8 mouse cellular contexts compared by ENCODE assay signal in genomic region chr14:21499011-21499581, GRCm38 (mm10). TPM values are rescaled to one million over a fixed set of nuclear protein-coding genes. Genes with fewer than 3 reads are reported as not detected.
A peak's percentile ranks its signal among the peaks of the same experiment; 100 is the strongest.
DNase-seq lines count a peak whose midpoint lies in the region; ATAC-seq and TF ChIP-seq lines count a peak whose summit lies in the region.

No protein-coding gene starts in this region.

- 2% methylated on average over 33 of the region's 33 CpGs for WGBS in spleen, adult 2 months
- WGBS in heart, postnatal 0 days: under 1% methylated on average over 33 of the region's 33 CpGs
- under 1% methylated on average over 33 of the region's 33 CpGs for WGBS in lung, embryonic 15.5 days

- no peak for ATAC-seq in heart, postnatal 0 days (ENCODE audit: insufficient read depth, low read depth)
- ATAC-seq in lung, embryonic 15.5 days (ENCODE audit: borderline replicate concordance, extremely low read depth, low FRiP score, low TSS enrichment): no peak
- ATAC-seq in activated CD4-positive, CD25-positive, alpha-beta regulatory T cell, adult 4 months: no peak

- no peak for TF ChIP-seq CTCF in spleen, adult 2 months (IDR thresholded peaks at IDR 0.05; ENCODE audit: extremely low read depth, insufficient read depth, insufficient read length, insufficient replicate concordance)
- no peak; the same call in 1 of the 2 replicates for TF ChIP-seq CTCF in heart, postnatal 0 days (IDR thresholded peaks at IDR 0.05; ENCODE audit: low read depth)

- H3K27me3 ChIP-seq in spleen, adult 2 months (ENCODE audit: control insufficient read depth, insufficient read depth, low read length): peaks cover 4% of the 10 kb centered on the region; the same call in 1 of the 2 replicates
- H3K27me3 ChIP-seq in heart, postnatal 0 days (ENCODE audit: control insufficient read depth, insufficient read depth, low read length): no peaks in the 10 kb centered on the region
- 0 out of 2 replicates have a peak, but pooled peaks cover 2% of the 10 kb centered on the region for H3K27me3 ChIP-seq in lung, embryonic 15.5 days

- peaks cover 3% of the 10 kb centered on the region; the same call in 1 of the 2 replicates for H3K4me1 ChIP-seq in spleen, adult 2 months (ENCODE audit: control insufficient read depth, insufficient read depth, insufficient read length)
- peaks cover 20% of the 10 kb centered on the region; the same call in 1 of the 2 replicates for H3K4me1 ChIP-seq in heart, postnatal 0 days (ENCODE audit: control insufficient read depth, insufficient read depth)
- peaks cover 21% of the 10 kb centered on the region for H3K4me1 ChIP-seq in lung, embryonic 15.5 days

- H3K36me3 ChIP-seq in spleen, adult 2 months (ENCODE audit: control insufficient read depth, insufficient read depth, low read length): no peaks in the 10 kb centered on the region
- H3K36me3 ChIP-seq in heart, postnatal 0 days (replicated peaks; ENCODE audit: control insufficient read depth, insufficient read depth, low read length): no peaks in the 10 kb centered on the region
- H3K36me3 ChIP-seq in lung, embryonic 15.5 days: no peaks in the 10 kb centered on the region

- TF ChIP-seq POLR2A in spleen, adult 2 months (IDR thresholded peaks at IDR 0.05; ENCODE audit: low read depth, low read length): no peak

- DNase-seq in spleen, adult 2 months (ENCODE audit: low read depth in 1 of 2, low spot score in 2 of 2): no peak
- no peak for DNase-seq in spleen, adult 12 weeks (ENCODE audit: low spot score)
- peak; percentile 74 for DNase-seq in embryo, embryonic 11 days
- peak; percentile 44 for DNase-seq in heart, postnatal 0 days (ENCODE audit: low spot score)
- peak; percentile 39 to 45 for DNase-seq in layer of hippocampus, adult 18-20 months (ENCODE audit: low spot score in 2 of 2)
- peak; percentile 32 for DNase-seq in ovary, postnatal 14 days (ENCODE audit: low spot score)

- peak overlapping the region; percentile 78 for H3K4me3 ChIP-seq in spleen, adult 2 months (ENCODE audit: extremely low read depth, insufficient read depth, insufficient read length)
- H3K4me3 ChIP-seq in heart, postnatal 0 days (ENCODE audit: low read depth, low read length): peak overlapping the region; percentile 69
- H3K4me3 ChIP-seq in lung, embryonic 15.5 days: peak overlapping the region; percentile 78

- peak overlapping the region; percentile 74 for H3K9ac ChIP-seq in heart, postnatal 0 days (replicated peaks; ENCODE audit: low read depth, low read length)
- peak overlapping the region; percentile 71 for H3K9ac ChIP-seq in lung, embryonic 15.5 days

- no peak for TF ChIP-seq EP300 in heart, postnatal 0 days (IDR thresholded peaks at IDR 0.05; ENCODE audit: low read depth)

- H3K4me2 ChIP-seq in heart, postnatal 0 days (ENCODE audit: low read depth, low read length): peak overlapping the region; percentile 92
- H3K4me2 ChIP-seq in lung, embryonic 15.5 days: peak overlapping the region; percentile 94

- H3K9me3 ChIP-seq in heart, postnatal 0 days (replicated peaks; ENCODE audit: control insufficient read depth, low read length): no peaks in the 10 kb centered on the region
- H3K9me3 ChIP-seq in lung, embryonic 15.5 days: no peaks in the 10 kb centered on the region

- H3K27ac ChIP-seq in spleen, adult 2 months (ENCODE audit: insufficient read depth, low read length): no peak overlapping the region
- peak overlapping the region; percentile 92 for H3K27ac ChIP-seq in heart, postnatal 0 days (ENCODE audit: low read depth)
- H3K27ac ChIP-seq in lung, embryonic 15.5 days: peak overlapping the region; percentile 93

RNA-seq across cellular contexts. Expression of gene Kat6b, which starts 17.9 kb away (rescaled TPM):
- 6.0 and 6.1 TPM in 2 replicates for polyA plus RNA-seq in spleen, adult 2 months (2012; rRNA removed)
- 13.9 and 52.9 TPM in 2 replicates for total RNA-seq in heart, postnatal 0 days (2014; rRNA removed; ENCODE audit: low replicate concordance)
- polyA plus RNA-seq in heart, postnatal 0 days (2015; fragmentation: Nextera tagmentation; extraction: Ambion mirVana): 5.4 and 6.1 TPM in 2 replicates
- total RNA-seq in layer of hippocampus, adult 18-20 months (2021): 100 to 1,000 TPM; 106 to 120 TPM
- 11.4 and 12.0 TPM in 2 replicates for polyA plus RNA-seq in lung, embryonic 15.5 days (2015; fragmentation: Nextera tagmentation; extraction: Ambion mirVana)
- 1 to 10 TPM; 8.2 to 9.6 TPM for polyA plus RNA-seq in activated CD4-positive, CD25-positive, alpha-beta regulatory T cell, adult 4 months (2017; shearing (Covaris generic))

Comparison
In these comparisons a context has a peak if more than half of its experiments do, and no peak if none do; other contexts are left out.
1. DNase-seq: peak in embryo, embryonic 11 days (single experiment), heart, postnatal 0 days (single experiment), layer of hippocampus, adult 18-20 months (2 of 2) and ovary, postnatal 14 days (single experiment); none in spleen, adult 2 months (0 of 2) and spleen, adult 12 weeks (single experiment).
2. Peak in every context shown above with its lines, with median percentiles within 50 percentile points of each other: H3K4me3 ChIP-seq.